Mouse (Mus musculus): ENCODE data around the gene Prkra. TPM values are rescaled to one million over a fixed set of nuclear protein-coding genes. Genes with fewer than 3 reads are reported as not detected.
"Not testable (repeated sequence)": the region's sequence is repeated elsewhere in the genome, so short reads cannot be mapped to it uniquely, and the experiment has no call there.

The Prkra gene
- polyA plus RNA-seq, 2 experiments, result 6.5 TPM

DNA sequence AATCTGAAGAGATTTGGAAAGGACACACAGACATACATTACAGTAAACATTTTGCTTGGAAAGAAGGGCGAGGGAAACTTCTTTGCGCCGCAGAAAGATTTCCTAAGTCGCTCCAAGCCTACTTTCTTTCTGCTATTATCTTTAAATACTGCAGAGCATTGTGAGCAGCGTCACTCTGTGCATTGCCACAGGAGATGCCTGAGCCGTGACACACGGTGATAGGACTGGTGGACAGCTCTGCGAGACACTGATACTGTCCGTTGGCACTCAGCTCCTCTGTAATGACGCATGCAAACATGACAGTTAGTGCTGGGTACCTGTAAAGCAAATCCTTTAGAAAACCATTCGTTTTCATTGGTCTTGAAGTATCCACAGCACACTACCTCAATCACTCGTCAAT is 17.5 kb downstream of the Prkra start:
- ATAC-seq (ENCODE audit: insufficient read depth) (no peak), DNase-seq (ENCODE audit: low read depth in 3 of 3, low spot score in 3 of 3) (no peak)
- TF ChIP-seq CTCF (IDR thresholded peaks at IDR 0.05; ENCODE audit: low read depth) (no peak), EP300 (IDR thresholded peaks at IDR 0.05; ENCODE audit: low read depth) (no peak)
- 61% methylated on average over 12 of the region's 12 CpGs for WGBS (ENCODE audit: insufficient replicate concordance)
- no peak overlapping the region for H3K9ac ChIP-seq (replicated peaks)
- H3K27ac ChIP-seq, result no peak overlapping the region
- no peaks in the 10 kb centered on the region for H3K36me3 ChIP-seq (replicated peaks; ENCODE audit: control insufficient read depth, insufficient read depth, low read depth)
- H3K4me3 ChIP-seq (ENCODE audit: insufficient read depth in 1 of 2, low read depth in 2 of 2, low read length in 2 of 2), result no peak overlapping the region
- no peaks in the 10 kb centered on the region for H3K9me3 ChIP-seq (ENCODE audit: control insufficient read depth, low read length)
- no peaks in the 10 kb centered on the region for H3K4me1 ChIP-seq (replicated peaks; ENCODE audit: control insufficient read depth in 2 of 2, insufficient read depth in 2 of 2, low read length in 1 of 2)
- H3K4me2 ChIP-seq (ENCODE audit: low read depth), result no peak overlapping the region
- H3K27me3 ChIP-seq (ENCODE audit: control insufficient read depth, insufficient read depth, low read length), result no peaks in the 10 kb centered on the region

DNA sequence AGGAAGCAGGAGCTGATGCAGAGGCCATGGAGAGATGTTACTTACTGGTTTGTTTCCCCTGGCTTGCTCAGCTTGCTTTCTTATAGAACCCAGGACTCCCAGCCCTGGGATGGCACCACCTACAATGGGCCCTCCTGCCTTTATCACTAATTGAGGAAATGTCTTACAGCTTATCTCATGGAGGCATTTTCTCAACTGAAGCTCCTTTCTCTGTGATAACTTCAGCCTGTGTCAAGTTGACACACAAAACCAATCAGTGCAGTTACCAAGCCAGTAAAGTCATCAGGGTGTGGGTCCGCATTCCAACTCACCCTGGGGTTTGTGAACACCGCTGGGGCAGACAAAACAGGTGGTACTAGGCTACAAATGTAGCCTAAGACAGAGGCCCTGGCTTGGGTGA is 25.5 kb downstream of the Prkra start:
- ATAC-seq (ENCODE audit: insufficient read depth); H3K4me1 ChIP-seq (replicated peaks; ENCODE audit: control insufficient read depth in 2 of 2, insufficient read depth in 2 of 2, low read length in 1 of 2); H3K9me3 ChIP-seq (ENCODE audit: control insufficient read depth, low read length); H3K4me2 ChIP-seq (ENCODE audit: low read depth); H3K9ac ChIP-seq (replicated peaks); H3K27ac ChIP-seq; H3K4me3 ChIP-seq (ENCODE audit: insufficient read depth in 1 of 2, low read depth in 2 of 2, low read length in 2 of 2); H3K27me3 ChIP-seq (ENCODE audit: control insufficient read depth, insufficient read depth, low read length); DNase-seq (ENCODE audit: low read depth in 3 of 3, low spot score in 3 of 3); H3K36me3 ChIP-seq (replicated peaks; ENCODE audit: control insufficient read depth, insufficient read depth, low read depth): not testable (repeated sequence)
- WGBS (ENCODE audit: insufficient replicate concordance), result 39% methylated on average over 2 of the region's 2 CpGs

DNA sequence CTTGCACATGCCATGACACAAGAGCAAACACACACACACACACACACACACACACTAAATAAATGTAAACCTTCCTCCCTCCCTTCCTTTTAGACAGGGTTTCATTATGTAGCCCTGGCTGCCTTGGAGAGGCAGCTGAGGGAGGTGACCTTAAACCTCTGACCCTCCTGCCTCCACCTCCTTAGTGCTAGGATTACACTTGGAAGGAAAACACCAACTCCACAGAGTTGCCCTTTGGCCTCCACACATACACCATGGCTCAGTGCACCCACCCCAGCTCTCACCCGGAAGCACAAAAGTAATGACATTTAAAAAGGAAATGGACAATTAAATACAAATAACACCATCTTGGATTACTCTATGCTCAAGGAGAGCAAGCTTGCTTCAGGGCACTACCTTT is 26.1 kb downstream of the Prkra start:
- no peaks in the 10 kb centered on the region for H3K36me3 ChIP-seq (replicated peaks; ENCODE audit: control insufficient read depth, insufficient read depth, low read depth)
- 66% methylated on average over 1 of the region's 1 CpGs for WGBS (ENCODE audit: insufficient replicate concordance)
- no peaks in the 10 kb centered on the region for H3K9me3 ChIP-seq (ENCODE audit: control insufficient read depth, low read length)
- no peak overlapping the region for H3K9ac ChIP-seq (replicated peaks)
- DNase-seq (ENCODE audit: low read depth in 3 of 3, low spot score in 3 of 3) (no peak), ATAC-seq (ENCODE audit: insufficient read depth) (no peak)
- no peaks in the 10 kb centered on the region for H3K27me3 ChIP-seq (ENCODE audit: control insufficient read depth, insufficient read depth, low read length)
- H3K4me2 ChIP-seq (ENCODE audit: low read depth), result no peak overlapping the region
- no peak for TF ChIP-seq CTCF (IDR thresholded peaks at IDR 0.05; ENCODE audit: low read depth)
- H3K4me1 ChIP-seq (replicated peaks; ENCODE audit: control insufficient read depth in 2 of 2, insufficient read depth in 2 of 2, low read length in 1 of 2), result 0 out of 4 replicates have a peak, but pooled peaks cover 0 to 2% of the 10 kb centered on the region in 2 experiments
- H3K27ac ChIP-seq, result no peak overlapping the region
- no peak overlapping the region for H3K4me3 ChIP-seq (ENCODE audit: insufficient read depth in 1 of 2, low read depth in 2 of 2, low read length in 2 of 2)

DNA sequence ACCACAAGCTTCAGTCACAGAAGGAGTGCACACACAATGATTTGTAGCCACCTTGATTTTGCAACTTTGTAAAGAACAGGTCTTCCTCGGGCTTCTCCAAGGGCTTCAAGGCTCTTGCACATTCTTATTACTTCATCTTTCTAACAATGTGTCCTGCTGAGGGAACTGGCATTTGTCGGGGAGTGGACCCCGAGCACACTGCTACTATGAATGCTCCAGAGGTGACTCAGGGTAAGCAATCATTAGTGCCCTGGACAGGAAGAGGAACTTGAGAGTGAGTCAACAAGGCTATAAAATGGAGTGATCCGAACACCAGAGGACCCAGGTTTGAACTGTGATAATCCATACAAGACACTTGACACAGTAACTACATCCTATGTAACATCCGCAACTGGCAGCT is 27.6 kb downstream of the Prkra start:
- Histone ChIP-seq H3K4me2 (ENCODE audit: low read depth) (no peak overlapping the region), H3K4me1 (replicated peaks; ENCODE audit: control insufficient read depth in 2 of 2, insufficient read depth in 2 of 2, low read length in 1 of 2) (0 out of 4 replicates have a peak, but pooled peaks cover 0 to 2% of the 10 kb centered on the region in 2 experiments), H3K27me3 (ENCODE audit: control insufficient read depth, insufficient read depth, low read length) (no peaks in the 10 kb centered on the region), H3K36me3 (replicated peaks; ENCODE audit: control insufficient read depth, insufficient read depth, low read depth) (no peaks in the 10 kb centered on the region), H3K4me3 (ENCODE audit: insufficient read depth in 1 of 2, low read depth in 2 of 2, low read length in 2 of 2) (no peak overlapping the region), H3K9me3 (ENCODE audit: control insufficient read depth, low read length) (no peaks in the 10 kb centered on the region), H3K9ac (replicated peaks) (no peak overlapping the region), H3K27ac (no peak overlapping the region)
- ATAC-seq (ENCODE audit: insufficient read depth), result no peak
- TF ChIP-seq CTCF (IDR thresholded peaks at IDR 0.05; ENCODE audit: low read depth), result no peak
- TF ChIP-seq EP300 (IDR thresholded peaks at IDR 0.05; ENCODE audit: low read depth), result no peak
- no peak for DNase-seq (ENCODE audit: low read depth in 3 of 3, low spot score in 3 of 3)
- WGBS (ENCODE audit: insufficient replicate concordance), result 55% methylated on average over 5 of the region's 5 CpGs

DNA sequence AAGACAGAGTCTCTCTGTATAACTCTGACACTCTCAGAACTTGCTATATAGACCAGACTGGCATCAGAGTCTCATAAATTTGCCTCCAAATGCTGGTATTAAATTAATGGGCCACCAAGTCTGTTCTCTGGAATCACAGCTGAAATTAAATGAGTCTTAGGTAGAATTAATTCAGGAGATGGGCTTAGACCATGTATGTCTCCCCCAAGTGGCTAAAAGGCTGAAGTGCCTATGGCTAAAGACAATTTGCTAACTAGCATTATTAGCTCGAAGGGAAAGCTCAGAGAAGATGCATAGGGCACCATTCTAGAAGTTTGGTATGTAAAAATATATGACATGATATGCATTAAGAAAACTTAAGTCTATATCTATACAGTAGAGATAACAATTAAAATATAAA is 29.7 kb downstream of the Prkra start:
- Histone ChIP-seq H3K4me2 (ENCODE audit: low read depth) (no peak overlapping the region), H3K9ac (replicated peaks) (no peak overlapping the region), H3K4me1 (replicated peaks; ENCODE audit: control insufficient read depth in 2 of 2, insufficient read depth in 2 of 2, low read length in 1 of 2) (0 out of 4 replicates have a peak, but pooled peaks cover 0 to 2% of the 10 kb centered on the region in 2 experiments), H3K36me3 (replicated peaks; ENCODE audit: control insufficient read depth, insufficient read depth, low read depth) (no peaks in the 10 kb centered on the region), H3K4me3 (ENCODE audit: insufficient read depth in 1 of 2, low read depth in 2 of 2, low read length in 2 of 2) (no peak overlapping the region), H3K9me3 (ENCODE audit: control insufficient read depth, low read length) (no peaks in the 10 kb centered on the region), H3K27ac (no peak overlapping the region), H3K27me3 (ENCODE audit: control insufficient read depth, insufficient read depth, low read length) (no peaks in the 10 kb centered on the region)
- ATAC-seq (ENCODE audit: insufficient read depth) (no peak), DNase-seq (ENCODE audit: low read depth in 3 of 3, low spot score in 3 of 3) (no peak)
- no peak for TF ChIP-seq EP300 (IDR thresholded peaks at IDR 0.05; ENCODE audit: low read depth)
- peak; percentile 34; the same call in 1 of the 2 replicates for TF ChIP-seq CTCF (IDR thresholded peaks at IDR 0.05; ENCODE audit: low read depth)
- 19% methylated on average over 1 of the region's 1 CpGs for WGBS (ENCODE audit: insufficient replicate concordance)
